Mouse (Mus musculus): ENCODE results near the gene Ptger4. TPM values are rescaled to one million over a fixed set of nuclear protein-coding genes. Genes with fewer than 3 reads are reported as not detected.

The Ptger4 gene
- 7.3 and 9.9 TPM in 2 replicates for total RNA-seq (2014; fragmentation: Nextera tagmentation)
- total RNA-seq (2017), result 5.1 and 5.9 TPM in 2 replicates

- peak; percentile 77 for ATAC-seq (replicated peaks; ENCODE audit: low FRiP score, low TSS enrichment, poor library complexity, severe bottlenecking)
Measured at GRCm38 (mm10) chr15:5243959-5244905, at the start of gene Ptger4. Gene Ptger4 (minus strand): TSS chr15:5244187.

GRCm38 (mm10) chr15:5288412-5288811 is 44.4 kb upstream of the Ptger4 start:
- ATAC-seq (replicated peaks; ENCODE audit: low FRiP score, low TSS enrichment, poor library complexity, severe bottlenecking), result no peak

GRCm38 (mm10) chr15:5287072-5287471 is 43.1 kb upstream of the Ptger4 start:
- ATAC-seq (replicated peaks; ENCODE audit: low FRiP score, low TSS enrichment, poor library complexity, severe bottlenecking), result no peak

GRCm38 (mm10) chr15:5281316-5281715 is 37.3 kb upstream of the Ptger4 start:
- no peak for ATAC-seq (replicated peaks; ENCODE audit: low FRiP score, low TSS enrichment, poor library complexity, severe bottlenecking)

GRCm38 (mm10) chr15:5279831-5280230 is 35.8 kb upstream of the Ptger4 start:
- no peak for ATAC-seq (replicated peaks; ENCODE audit: low FRiP score, low TSS enrichment, poor library complexity, severe bottlenecking)

GRCm38 (mm10) chr15:5278525-5278924 is 34.5 kb upstream of the Ptger4 start:
- no peak for ATAC-seq (replicated peaks; ENCODE audit: low FRiP score, low TSS enrichment, poor library complexity, severe bottlenecking)

- ATAC-seq (replicated peaks; ENCODE audit: low FRiP score, low TSS enrichment, poor library complexity, severe bottlenecking), result peak; percentile 89
Measured at GRCm38 (mm10) chr15:5273981-5274380, 30.0 kb upstream of the Ptger4 start.

- ATAC-seq (replicated peaks; ENCODE audit: low FRiP score, low TSS enrichment, poor library complexity, severe bottlenecking), result no peak
Measured at GRCm38 (mm10) chr15:5266095-5266494, 22.1 kb upstream of the Ptger4 start.

GRCm38 (mm10) chr15:5262874-5263504 is 19.0 kb upstream of the Ptger4 start:
- ATAC-seq (replicated peaks; ENCODE audit: low FRiP score, low TSS enrichment, poor library complexity, severe bottlenecking), result peak; percentile 50

GRCm38 (mm10) chr15:5262095-5262667 is 18.2 kb upstream of the Ptger4 start:
- ATAC-seq (replicated peaks; ENCODE audit: low FRiP score, low TSS enrichment, poor library complexity, severe bottlenecking), result no peak

GRCm38 (mm10) chr15:5261004-5261403 is 17.0 kb upstream of the Ptger4 start:
- ATAC-seq (replicated peaks; ENCODE audit: low FRiP score, low TSS enrichment, poor library complexity, severe bottlenecking), result peak; percentile 97

- no peak for ATAC-seq (replicated peaks; ENCODE audit: low FRiP score, low TSS enrichment, poor library complexity, severe bottlenecking)
Measured at GRCm38 (mm10) chr15:5260183-5260582, 16.2 kb upstream of the Ptger4 start.

- no peak for ATAC-seq (replicated peaks; ENCODE audit: low FRiP score, low TSS enrichment, poor library complexity, severe bottlenecking)
Measured at GRCm38 (mm10) chr15:5250182-5250581, 6.2 kb upstream of the Ptger4 start.

GRCm38 (mm10) chr15:5243036-5243958 is 690 bp downstream of the Ptger4 start:
- peak; percentile 7; the same call in 1 of the 2 replicates for ATAC-seq (replicated peaks; ENCODE audit: low FRiP score, low TSS enrichment, poor library complexity, severe bottlenecking)

- ATAC-seq (replicated peaks; ENCODE audit: low FRiP score, low TSS enrichment, poor library complexity, severe bottlenecking), result 0 out of 2 replicates have a peak, but pooled peaks have one; percentile 1
Measured at GRCm38 (mm10) chr15:5242241-5243035, 1.5 kb downstream of the Ptger4 start.

GRCm38 (mm10) chr15:5241304-5242201 is 2.4 kb downstream of the Ptger4 start:
- 0 out of 2 replicates have a peak, but pooled peaks have one; percentile 12 for ATAC-seq (replicated peaks; ENCODE audit: low FRiP score, low TSS enrichment, poor library complexity, severe bottlenecking)

GRCm38 (mm10) chr15:5240360-5240759 is 3.6 kb downstream of the Ptger4 start:
- 0 out of 2 replicates have a peak, but pooled peaks have one; percentile 0 for ATAC-seq (replicated peaks; ENCODE audit: low FRiP score, low TSS enrichment, poor library complexity, severe bottlenecking)
